Comparison of ENCODE assay signal across 22 mouse cellular contexts in the genomic region with DNA sequence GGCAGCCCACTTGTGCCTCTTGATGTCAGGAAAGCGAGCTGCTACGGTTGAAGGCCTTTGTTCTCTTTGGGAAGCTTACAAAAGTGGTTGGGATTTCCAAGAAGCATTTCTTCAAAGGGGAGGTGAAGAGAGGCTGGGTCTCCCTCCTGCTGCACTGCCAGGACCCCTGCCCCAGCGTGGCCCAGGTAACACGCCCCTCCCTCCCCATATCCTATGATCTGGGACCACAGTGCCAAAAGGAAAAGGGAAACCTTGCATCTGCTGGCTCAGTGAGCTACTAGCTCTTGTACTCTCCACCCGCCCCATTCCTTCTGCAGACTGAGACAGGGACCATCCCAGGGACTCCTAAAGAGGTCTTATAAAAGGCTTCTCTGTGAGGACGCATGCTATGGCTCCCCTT. TPM values are rescaled to one million over a fixed set of nuclear protein-coding genes. Genes with fewer than 3 reads are reported as not detected.
DNase-seq lines count a peak whose midpoint lies in the region; TF ChIP-seq lines count a peak whose summit lies in the region.
"Had no signal": no experiment of that assay in that cellular context is flagged by ENCODE, and none has a peak within 500 bp of the region (broad histone marks: within the 10 kb centered on the region; RNA-seq: fewer than 3 reads in every experiment).

No protein-coding gene starts in this region.

- no peak overlapping the region for H3K27ac ChIP-seq in thymus, adult 2 months (ENCODE audit: control insufficient read depth, insufficient read depth, low read length)

- no peaks in the 10 kb centered on the region for H3K27me3 ChIP-seq in thymus, adult 2 months (ENCODE audit: control insufficient read depth, insufficient read depth, low read length)
- H3K27me3 ChIP-seq: Patski had no signal

- H3K4me1 ChIP-seq in thymus, adult 2 months (replicated peaks; ENCODE audit: control insufficient read depth, insufficient read depth, low read length), result peaks cover 21% of the 10 kb centered on the region

- peak; percentile 34 for DNase-seq in cerebellum, adult 9-10 months
- no peak for DNase-seq in cerebellum, adult 18-20 months
- peak; percentile 40 to 58 for DNase-seq in cerebellum, postnatal 10 days
- DNase-seq in cerebellum, postnatal 14 days, result no peak
- peak; percentile 28 for DNase-seq in thymus, postnatal 4 days
- no peak for DNase-seq in thymus, adult 2 months
- peak; percentile 43 for DNase-seq in urinary bladder, postnatal 10 days (ENCODE audit: low spot score)
- no peak for DNase-seq in urinary bladder, postnatal 36 days (ENCODE audit: low spot score in 2 of 2)
- DNase-seq: adrenal gland, adult 8-10 months; adrenal gland, postnatal 10 days; adrenal gland, postnatal 14 days; adrenal gland, postnatal 25 days; adrenal gland, postnatal 36 days; B cell, adult 2 months; cerebellum, adult 11 months; cerebellum, adult 11-12 months had no signal

- 82% methylated on average over 6 of the region's 6 CpGs for WGBS in thymus, adult 2 months

- TF ChIP-seq POLR2A in thymus, adult 2 months (IDR thresholded peaks at IDR 0.05; ENCODE audit: control insufficient read depth, extremely low read depth, insufficient read depth, low read length, poor library complexity), result no peak

- peaks cover 18% of the 10 kb centered on the region for H3K36me3 ChIP-seq in thymus, adult 2 months (ENCODE audit: control insufficient read depth, insufficient read depth, low read length)

- no peak for TF ChIP-seq CTCF in thymus, adult 2 months (IDR thresholded peaks at IDR 0.05; ENCODE audit: borderline replicate concordance, control insufficient read depth, extremely low read depth, insufficient read depth, low read length, poor library complexity)

- H3K4me3 ChIP-seq in thymus, adult 2 months (ENCODE audit: control insufficient read depth, insufficient read depth, low read length), result no peak overlapping the region

RNA-seq across cellular contexts. Expression of a gene that starts 19.8 kb away (rescaled TPM):
- 168 and 197 TPM in 2 replicates for polyA plus RNA-seq in thymus, adult 2 months (2012; rRNA removed)

RNA-seq across cellular contexts. Expression of a gene that starts 19.8 kb away (rescaled TPM):
- polyA plus RNA-seq in thymus, adult 2 months (2012; rRNA removed), result 0.03 and 0.08 TPM in 2 replicates
- polyA plus RNA-seq: activated CD4-positive, CD25-positive, alpha-beta regulatory T cell, adult 4 months; adrenal gland, adult 2 months; CD4-positive, CD25-positive, alpha-beta regulatory T cell, adult 4 months; G1E had no signal

RNA-seq across cellular contexts. Expression of a gene that starts 30.9 kb away (rescaled TPM):
- 0.29 and 0.96 TPM in 2 replicates for polyA plus RNA-seq in thymus, adult 2 months (2012; rRNA removed)
- polyA plus RNA-seq: G1E had no signal

RNA-seq across cellular contexts. Expression of a gene that starts 45.9 kb away (rescaled TPM):
- 0.47 and 0.64 TPM in 2 replicates for polyA plus RNA-seq in thymus, adult 2 months (2012; rRNA removed)
- polyA plus RNA-seq: activated CD4-positive, CD25-positive, alpha-beta regulatory T cell, adult 4 months; C2C12; CD4-positive, CD25-positive, alpha-beta regulatory T cell, adult 4 months; G1E had no signal

RNA-seq across cellular contexts. Expression of a gene that starts 52.1 kb away (rescaled TPM):
- 0.82 and 1.5 TPM in 2 replicates for polyA plus RNA-seq in thymus, adult 2 months (2012; rRNA removed)
- polyA plus RNA-seq: C2C12, G1E, Patski had no signal

Comparison
In these comparisons a context has a peak if more than half of its experiments do, and no peak if none do; other contexts are left out.
1. DNase-seq: peak in cerebellum, adult 9-10 months (single experiment), cerebellum, postnatal 10 days (2 of 2), thymus, postnatal 4 days (single experiment) and urinary bladder, postnatal 10 days (single experiment); none in cerebellum, adult 18-20 months (0 of 2), cerebellum, postnatal 14 days (0 of 2), thymus, adult 2 months (single experiment) and urinary bladder, postnatal 36 days (0 of 2).